Mouse (Mus musculus) CD4-positive helper T cell, adult 2 months (primary cell): Measurements from ENCODE around the gene Cel.

Experiments used
- DNase-seq: peaks from one replicate; pipeline ENCODE4 v3.0.0-alpha.2; 2012; ENCODE audit warnings: low read depth, missing footprints, low spot score

The Cel gene

GRCm38 (mm10) chr2:28585043-28585571 is 21.9 kb upstream of the Cel start:
- DNase-seq = peak; percentile 87

- DNase-seq = no peak
These were observed 20.4 kb upstream of the Cel start, which contains the start of gene Gtf3c5 for GRCm38 (mm10) chr2:28583651-28584050. Gene Gtf3c5 (minus strand): TSS chr2:28583751.

GRCm38 (mm10) chr2:28582647-28583353 is 19.6 kb upstream of the Cel start:
- DNase-seq = peak; percentile 91

- peak; percentile 33 for DNase-seq
These were observed 14.8 kb upstream of the Cel start for GRCm38 (mm10) chr2:28578003-28578402.

- DNase-seq = no peak
These were observed 13.6 kb upstream of the Cel start for GRCm38 (mm10) chr2:28576815-28577214.

- DNase-seq = no peak
These were observed 12.1 kb upstream of the Cel start for GRCm38 (mm10) chr2:28575341-28575740.

GRCm38 (mm10) chr2:28569903-28570302 is 6.7 kb upstream of the Cel start:
- no peak for DNase-seq

GRCm38 (mm10) chr2:28566545-28566944 is 3.3 kb upstream of the Cel start:
- DNase-seq = no peak

GRCm38 (mm10) chr2:28564380-28564779 is 1.2 kb upstream of the Cel start:
- DNase-seq = no peak

- DNase-seq = no peak
These were observed 627 bp upstream of the Cel start for GRCm38 (mm10) chr2:28563830-28564229.

- DNase-seq = no peak
These were observed 5.8 kb downstream of the Cel start for GRCm38 (mm10) chr2:28557452-28557851.

GRCm38 (mm10) chr2:28552301-28552700 is 10.9 kb downstream of the Cel start:
- DNase-seq = no peak

- DNase-seq = no peak
These were observed 14.0 kb downstream of the Cel start for GRCm38 (mm10) chr2:28549157-28549556.

- peak; percentile 86 for DNase-seq
These were observed 15.7 kb downstream of the Cel start for GRCm38 (mm10) chr2:28547237-28548172.

- DNase-seq = no peak
These were observed 16.6 kb downstream of the Cel start for GRCm38 (mm10) chr2:28546560-28546959.

- DNase-seq = peak; percentile 58
These were observed 17.2 kb downstream of the Cel start for GRCm38 (mm10) chr2:28545976-28546375.

GRCm38 (mm10) chr2:28543894-28544293 is 19.3 kb downstream of the Cel start:
- DNase-seq = no peak

GRCm38 (mm10) chr2:28540587-28541227 is 22.5 kb downstream of the Cel start:
- DNase-seq = no peak

- peak; percentile 76 for DNase-seq
These were observed 23.3 kb downstream of the Cel start for GRCm38 (mm10) chr2:28539949-28540348.

GRCm38 (mm10) chr2:28539206-28539605 is 24.0 kb downstream of the Cel start:
- DNase-seq = no peak

- no peak for DNase-seq
These were observed 24.4 kb downstream of the Cel start for GRCm38 (mm10) chr2:28538817-28539128.
